Mouse (Mus musculus) G1E (cell line): Measurements from ENCODE around the gene Fpgs.

Experiments
- CTCF ChIP-seq: IDR thresholded peaks from 2 replicates; pipeline ENCODE4 v1.5.1; 2012; ENCODE audit warnings: low read depth, low read length, inconsistent platforms, mixed read lengths
- GATA2 ChIP-seq: IDR thresholded peaks from 2 replicates; pipeline ENCODE4 v1.6.1; 2012; ENCODE audit warnings: low read depth, low read length, inconsistent platforms, borderline replicate concordance

GRCm38 (mm10) chr2:32671147-32671546 is 32.8 kb downstream of the Fpgs start:
- TF ChIP-seq GATA2: no peak
- no peak for TF ChIP-seq CTCF
